Mouse (Mus musculus): Measurements from ENCODE around the gene Ociad2. TPM values are rescaled to one million over a fixed set of nuclear protein-coding genes. Genes with fewer than 3 reads are reported as not detected.
A peak's percentile ranks its signal among the peaks of the same experiment; 100 is the strongest.

The Ociad2 gene
- total RNA-seq (2021), result 100 to 1,000 TPM; 125 to 147 TPM
- long read RNA-seq, experiment 1, transcript Ociad2-201 (7 exons, 2,554 nt), result major isoform, 116 of 146 reads
- long read RNA-seq, experiment 1, partial matches to known transcripts, result 13 of 146 reads
- long read RNA-seq, experiment 1, other reads (novel, unspliced or antisense), result 14 of 146 reads
- long read RNA-seq, experiment 2, transcript Ociad2-204 (6 exons, 2,384 nt), result minor isoform, 5 of 215 reads
- long read RNA-seq, experiment 2, transcript Ociad2-201 (7 exons, 2,554 nt), result major isoform, 174 of 215 reads
- long read RNA-seq, experiment 2, partial matches to known transcripts, result 9 of 215 reads
- long read RNA-seq, experiment 2, other reads (novel, unspliced or antisense), result 21 of 215 reads

DNA sequence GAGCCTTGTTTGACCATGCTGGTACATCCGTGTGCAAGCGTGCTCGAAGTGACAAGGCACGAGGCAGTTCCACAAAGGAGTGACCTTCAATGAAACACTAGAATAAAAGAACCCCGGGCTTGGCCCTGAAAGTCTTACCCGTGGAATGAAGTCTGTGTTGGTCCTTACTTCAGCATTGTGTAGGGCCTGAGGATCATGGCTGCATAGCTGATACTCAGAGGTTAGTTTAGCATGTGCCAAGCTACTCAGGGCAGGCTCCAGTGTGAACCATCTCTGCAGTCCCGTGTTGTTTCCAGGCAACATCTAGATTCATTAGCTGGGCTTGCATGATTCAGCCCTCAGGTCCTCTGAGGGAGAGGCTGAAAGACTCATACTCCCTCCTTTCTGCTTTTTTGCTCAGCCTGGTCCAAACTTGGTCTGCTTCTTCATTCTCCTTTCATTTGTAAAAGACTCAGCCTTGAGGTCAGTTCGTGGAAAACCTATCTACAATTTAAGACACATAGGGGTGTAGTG is at the start of gene Ociad2:
Gene Ociad2, minus strand, starts transcription at position 306 of the 513 bp plus-strand sequence.
- DNase-seq (ENCODE audit: low spot score in 2 of 2), result no peak
- H3K27ac ChIP-seq, result no peak within 1 kb of the TSS

GRCm38 (mm10) chr5:73383647-73383970 is 42.8 kb upstream of the Ociad2 start:
- Histone ChIP-seq H3K4me3 (no peak overlapping the region), H3K27ac (0 out of 2 replicates have a peak overlapping the region, but pooled peaks have one; percentile 7)
- TF ChIP-seq CTCF (conservative IDR thresholded peaks at IDR 0.05), result no peak
- no peak for DNase-seq (ENCODE audit: low spot score in 2 of 2)

More for the DNA sequence above, at the start of gene Ociad2:
- H3K4me3 ChIP-seq, result no peak within 1 kb of the TSS
- no peak for TF ChIP-seq CTCF (conservative IDR thresholded peaks at IDR 0.05)

GRCm38 (mm10) chr5:73382737-73383646 is 42.2 kb upstream of the Ociad2 start:
- TF ChIP-seq CTCF (conservative IDR thresholded peaks at IDR 0.05), result peak; percentile 81
- peak; percentile 73 to 80 for DNase-seq (ENCODE audit: low spot score in 2 of 2)
- Histone ChIP-seq H3K27ac (0 out of 2 replicates have a peak overlapping the region, but pooled peaks have one; percentile 7), H3K4me3 (no peak overlapping the region)

- TF ChIP-seq CTCF (conservative IDR thresholded peaks at IDR 0.05), result no peak
- Histone ChIP-seq H3K4me3 (no peak overlapping the region), H3K27ac (no peak overlapping the region)
- no peak for DNase-seq (ENCODE audit: low spot score in 2 of 2)
These were observed 41.2 kb upstream of the Ociad2 start for GRCm38 (mm10) chr5:73381976-73382540.

GRCm38 (mm10) chr5:73381510-73381909 is 40.7 kb upstream of the Ociad2 start:
- peak overlapping the region; percentile 27; the same call in 1 of the 2 replicates for H3K4me3 ChIP-seq
- TF ChIP-seq CTCF (conservative IDR thresholded peaks at IDR 0.05), result no peak

DNA sequence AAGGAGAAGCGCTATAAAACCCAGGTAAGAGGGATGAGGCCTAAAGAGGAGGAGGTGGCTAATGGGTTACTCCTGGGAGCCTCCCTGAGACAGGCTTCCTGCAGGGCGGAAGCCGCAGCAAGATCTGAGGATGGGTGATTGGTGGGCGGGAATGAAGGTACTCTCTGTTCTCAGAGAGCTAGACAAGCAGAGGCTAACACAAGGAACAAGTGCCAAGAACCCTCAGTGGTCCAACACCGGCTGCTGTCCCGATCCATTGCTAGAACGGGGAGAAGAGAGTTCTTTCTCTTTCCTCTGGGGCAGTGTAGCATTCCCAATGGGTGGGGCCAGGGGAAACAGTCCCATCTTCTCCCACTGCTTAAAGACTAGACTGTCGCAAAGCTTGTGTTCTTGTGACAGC is 40.0 kb upstream of the Ociad2 start:
- TF ChIP-seq CTCF (conservative IDR thresholded peaks at IDR 0.05), result no peak
- Histone ChIP-seq H3K4me3 (peak overlapping the region; percentile 27; the same call in 1 of the 2 replicates), H3K27ac (peak overlapping the region; percentile 70)
- DNase-seq (ENCODE audit: low spot score in 2 of 2), result no peak

More at GRCm38 (mm10) chr5:73381510-73381909, 40.7 kb upstream of the Ociad2 start:
- H3K27ac ChIP-seq, result peak overlapping the region; percentile 70; the same call in 1 of the 2 replicates
- DNase-seq (ENCODE audit: low spot score in 2 of 2), result no peak

GRCm38 (mm10) chr5:73379908-73380307 is 39.1 kb upstream of the Ociad2 start:
- TF ChIP-seq CTCF (conservative IDR thresholded peaks at IDR 0.05), result peak; percentile 91
- H3K27ac ChIP-seq, result no peak overlapping the region
- H3K4me3 ChIP-seq, result no peak overlapping the region
- peak; percentile 87 to 93 for DNase-seq (ENCODE audit: low spot score in 2 of 2)

- Histone ChIP-seq H3K27ac (no peak overlapping the region), H3K4me3 (no peak overlapping the region)
- no peak for TF ChIP-seq CTCF (conservative IDR thresholded peaks at IDR 0.05)
- DNase-seq (ENCODE audit: low spot score in 2 of 2), result no peak
These were observed 35.7 kb upstream of the Ociad2 start for GRCm38 (mm10) chr5:73376491-73376890.

DNA sequence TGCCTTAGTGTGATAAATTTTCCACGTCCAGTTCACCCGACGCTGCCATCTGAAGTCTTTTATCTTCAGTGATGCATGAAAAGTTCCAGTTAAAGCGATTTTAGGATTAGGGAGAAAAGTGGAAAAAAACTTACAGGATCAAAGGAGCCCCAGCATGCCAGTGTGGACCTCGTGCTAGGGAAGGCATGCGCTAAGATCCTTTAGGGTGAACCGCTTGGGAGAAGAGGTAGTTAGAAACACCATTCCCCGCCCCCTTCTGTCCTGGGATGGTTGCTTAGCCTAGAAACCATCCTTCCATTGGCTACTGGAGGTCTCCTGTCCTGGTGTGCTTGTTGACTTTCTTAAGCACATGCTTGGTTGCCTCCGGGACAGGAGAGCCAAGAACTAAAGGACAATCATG is 35.2 kb upstream of the Ociad2 start:
- TF ChIP-seq CTCF (conservative IDR thresholded peaks at IDR 0.05), result no peak
- Histone ChIP-seq H3K27ac (no peak overlapping the region), H3K4me3 (no peak overlapping the region)
- no peak for DNase-seq (ENCODE audit: low spot score in 2 of 2)

GRCm38 (mm10) chr5:73373184-73373583 is 32.4 kb upstream of the Ociad2 start:
- H3K4me3 ChIP-seq, result no peak overlapping the region
- DNase-seq (ENCODE audit: low spot score in 2 of 2), result no peak
- no peak for TF ChIP-seq CTCF (conservative IDR thresholded peaks at IDR 0.05)
- H3K27ac ChIP-seq, result no peak overlapping the region

DNA sequence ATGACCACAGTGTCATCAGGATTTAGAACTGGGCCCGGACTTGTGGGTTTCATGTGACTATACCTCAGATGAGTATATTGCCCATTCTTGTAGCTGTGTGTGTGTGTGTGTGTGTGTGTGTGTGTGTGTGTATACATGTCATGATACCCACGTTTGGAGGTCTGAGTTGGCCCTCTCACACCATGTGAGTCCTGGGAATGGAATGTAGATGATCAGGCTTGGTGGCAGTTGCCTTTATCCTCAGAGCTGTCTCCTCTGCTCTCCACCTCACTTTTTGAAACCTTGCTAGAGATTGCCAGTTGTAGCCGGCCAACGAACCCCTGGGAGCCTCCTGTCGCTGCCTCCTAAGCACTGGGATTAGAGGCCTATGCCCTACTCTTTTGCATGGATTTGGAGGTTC is 31.8 kb upstream of the Ociad2 start:
- Histone ChIP-seq H3K27ac (no peak overlapping the region), H3K4me3 (no peak overlapping the region)
- DNase-seq (ENCODE audit: low spot score in 2 of 2), result no peak
- TF ChIP-seq CTCF (conservative IDR thresholded peaks at IDR 0.05), result no peak

DNA sequence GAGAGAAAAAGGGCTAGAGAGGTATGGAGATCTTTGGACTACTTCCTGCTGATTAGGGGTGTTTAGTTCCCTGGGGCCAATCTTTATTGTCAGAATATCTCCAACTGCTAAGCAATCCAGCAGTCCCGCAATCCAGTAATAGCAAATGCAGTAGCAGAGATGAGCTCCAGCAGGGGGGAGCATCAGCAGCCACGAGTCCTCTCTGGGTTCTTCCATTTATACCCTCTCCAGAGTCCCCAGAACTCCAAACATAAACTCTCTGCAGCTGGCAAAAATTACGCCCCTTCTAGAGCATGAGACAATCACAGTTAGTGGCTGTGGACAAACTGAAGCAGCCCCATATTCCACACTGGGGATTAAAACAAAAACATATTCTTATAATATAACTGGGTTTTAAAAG is 28.9 kb upstream of the Ociad2 start:
- H3K27ac ChIP-seq, result peak overlapping the region; percentile 74
- TF ChIP-seq CTCF (conservative IDR thresholded peaks at IDR 0.05), result no peak
- H3K4me3 ChIP-seq, result no peak overlapping the region
- no peak for DNase-seq (ENCODE audit: low spot score in 2 of 2)
